ENCODE assay signal across 26 mouse cellular contexts in genomic region chr19:11949878-11950277, GRCm38 (mm10). TPM values are rescaled to one million over a fixed set of nuclear protein-coding genes. Genes with fewer than 3 reads are reported as not detected.
A peak's percentile ranks its signal among the peaks of the same experiment; 100 is the strongest.
DNase-seq lines count a peak whose midpoint lies in the region; ATAC-seq and TF ChIP-seq lines count a peak whose summit lies in the region.
"Had no signal": no experiment of that assay in that cellular context is flagged by ENCODE, and none has a peak within 500 bp of the region (broad histone marks: within the 10 kb centered on the region; RNA-seq: fewer than 3 reads in every experiment).

No protein-coding gene starts in this region.

- DNase-seq in forebrain, embryonic 11.5 days (ENCODE audit: low spot score), result peak; percentile 4
- DNase-seq in forebrain, embryonic 14.5 days (ENCODE audit: low spot score), result no peak
- DNase-seq: adrenal gland, adult 2 months; adrenal gland, postnatal 10 days; adrenal gland, postnatal 25 days; B cell, adult 2 months; cerebellum, adult 11-12 months; cerebellum, adult 2 months; cerebellum, adult 9-10 months; cerebellum, postnatal 10 days; cerebellum, postnatal 25 days; forebrain, postnatal 0 days had no signal

- WGBS in forebrain, embryonic 11.5 days, result 67% methylated on average over 1 of the region's 1 CpGs
- WGBS in forebrain, embryonic 14.5 days, result 55% methylated on average over 1 of the region's 1 CpGs
- WGBS in hindbrain, embryonic 12.5 days, result 63% methylated on average over 1 of the region's 1 CpGs

- no peak overlapping the region for H3K4me2 ChIP-seq in forebrain, embryonic 11.5 days (ENCODE audit: low read depth, low read length, severe bottlenecking)
- H3K4me2 ChIP-seq in forebrain, embryonic 14.5 days (ENCODE audit: low read length), result no peak overlapping the region
- H3K4me2 ChIP-seq in hindbrain, embryonic 12.5 days (replicated peaks), result no peak overlapping the region
- H3K4me2 ChIP-seq: embryonic facial prominence, embryonic 12.5 days; forebrain, embryonic 12.5 days; forebrain, embryonic 15.5 days had no signal

- no peaks in the 10 kb centered on the region for H3K9me3 ChIP-seq in forebrain, embryonic 11.5 days (ENCODE audit: control insufficient read depth, low read length)
- H3K9me3 ChIP-seq in forebrain, embryonic 14.5 days (replicated peaks; ENCODE audit: control insufficient read depth, low read length), result no peaks in the 10 kb centered on the region
- H3K9me3 ChIP-seq in hindbrain, embryonic 12.5 days (replicated peaks), result no peaks in the 10 kb centered on the region
- H3K9me3 ChIP-seq: embryonic facial prominence, embryonic 10.5 days; embryonic facial prominence, embryonic 12.5 days; forebrain, embryonic 12.5 days; forebrain, embryonic 15.5 days; G1E had no signal

- no peak for TF ChIP-seq CTCF in bone marrow macrophage, adult 2 months (IDR thresholded peaks at IDR 0.05; ENCODE audit: low read depth, low read length)

- no peak for ATAC-seq in forebrain, embryonic 11.5 days (replicated peaks; ENCODE audit: low FRiP score)
- ATAC-seq in forebrain, embryonic 14.5 days, result no peak
- ATAC-seq in megakaryocyte, adult 5-6 weeks (ENCODE audit: poor library complexity, severe bottlenecking), result peak; percentile 57; the same call in 1 of the 2 replicates
- 0 out of 2 replicates have a peak, but pooled peaks have one; percentile 56 for ATAC-seq in monocyte, adult 5-6 weeks (replicated peaks; ENCODE audit: insufficient number of reproducible peaks, low FRiP score, low TSS enrichment, poor library complexity, severe bottlenecking)
- ATAC-seq in megakaryocyte-erythroid progenitor cell, adult 5-6 weeks (replicated peaks; ENCODE audit: low FRiP score, low TSS enrichment, poor library complexity, severe bottlenecking), result no peak
- ATAC-seq in hindbrain, embryonic 12.5 days (ENCODE audit: low FRiP score), result no peak
- ATAC-seq: activated CD4-positive, CD25-positive, alpha-beta regulatory T cell, adult 4 months; CD4-positive, CD25-positive, alpha-beta regulatory T cell, adult 4 months; forebrain, embryonic 15.5 days; forebrain, postnatal 0 days; Patski had no signal

- no peak overlapping the region for H3K27ac ChIP-seq in forebrain, embryonic 11.5 days (ENCODE audit: low read depth, low read length)
- H3K27ac ChIP-seq in forebrain, embryonic 14.5 days (ENCODE audit: low read depth, low read length), result no peak overlapping the region
- H3K27ac ChIP-seq in bone marrow macrophage, adult 2 months (ENCODE audit: insufficient read depth, low read depth, low read length), result peak overlapping the region; percentile 43
- H3K27ac ChIP-seq in hindbrain, embryonic 12.5 days, result no peak overlapping the region
- H3K27ac ChIP-seq: embryonic facial prominence, embryonic 10.5 days; embryonic facial prominence, embryonic 12.5 days; forebrain, embryonic 12.5 days; forebrain, embryonic 15.5 days had no signal

- H3K27me3 ChIP-seq in forebrain, embryonic 11.5 days (ENCODE audit: control insufficient read depth, insufficient read depth, low read length), result no peaks in the 10 kb centered on the region
- H3K27me3 ChIP-seq in forebrain, embryonic 14.5 days (replicated peaks; ENCODE audit: control insufficient read depth, insufficient read depth, low read length), result no peaks in the 10 kb centered on the region
- no peaks in the 10 kb centered on the region for H3K27me3 ChIP-seq in hindbrain, embryonic 12.5 days
- H3K27me3 ChIP-seq: CH12.LX; embryonic facial prominence, embryonic 12.5 days; forebrain, embryonic 12.5 days; forebrain, embryonic 15.5 days; Patski had no signal

- H3K4me1 ChIP-seq in forebrain, embryonic 11.5 days (replicated peaks; ENCODE audit: control insufficient read depth, insufficient read depth, low read length), result no peaks in the 10 kb centered on the region
- H3K4me1 ChIP-seq in forebrain, embryonic 14.5 days (ENCODE audit: control insufficient read depth, insufficient read depth, low read length), result no peaks in the 10 kb centered on the region
- H3K4me1 ChIP-seq in bone marrow macrophage, adult 2 months (ENCODE audit: control insufficient read depth, insufficient read depth, low read length), result peaks cover 18% of the 10 kb centered on the region
- no peaks in the 10 kb centered on the region for H3K4me1 ChIP-seq in hindbrain, embryonic 12.5 days
- H3K4me1 ChIP-seq: embryonic facial prominence, embryonic 10.5 days; embryonic facial prominence, embryonic 12.5 days; forebrain, embryonic 12.5 days; forebrain, embryonic 15.5 days had no signal

- no peak overlapping the region for H3K4me3 ChIP-seq in forebrain, embryonic 11.5 days (ENCODE audit: low read depth, low read length)
- no peak overlapping the region for H3K4me3 ChIP-seq in forebrain, embryonic 14.5 days (ENCODE audit: low read depth, low read length)
- no peak overlapping the region for H3K4me3 ChIP-seq in bone marrow macrophage, adult 2 months (ENCODE audit: insufficient read depth, low read length)
- no peak overlapping the region for H3K4me3 ChIP-seq in hindbrain, embryonic 12.5 days
- H3K4me3 ChIP-seq: embryonic facial prominence, embryonic 10.5 days; embryonic facial prominence, embryonic 12.5 days; forebrain, embryonic 12.5 days; forebrain, embryonic 15.5 days had no signal

- TF ChIP-seq POLR2A in bone marrow macrophage, adult 2 months (IDR thresholded peaks at IDR 0.05; ENCODE audit: borderline replicate concordance, low read depth, low read length), result no peak

- no peak overlapping the region for H3K9ac ChIP-seq in forebrain, embryonic 11.5 days (ENCODE audit: low read length)
- H3K9ac ChIP-seq in forebrain, embryonic 14.5 days (ENCODE audit: low read length), result no peak overlapping the region
- H3K9ac ChIP-seq in hindbrain, embryonic 12.5 days, result no peak overlapping the region
- H3K9ac ChIP-seq: embryonic facial prominence, embryonic 12.5 days; forebrain, embryonic 12.5 days; forebrain, embryonic 15.5 days; forebrain, postnatal 0 days had no signal

- H3K36me3 ChIP-seq in forebrain, embryonic 11.5 days (ENCODE audit: control insufficient read depth, insufficient read depth, low read length), result no peaks in the 10 kb centered on the region; the same call in 1 of the 2 replicates
- H3K36me3 ChIP-seq in forebrain, embryonic 14.5 days (ENCODE audit: control insufficient read depth, insufficient read depth, low read length), result peaks cover 11% of the 10 kb centered on the region; the same call in 1 of the 2 replicates
- H3K36me3 ChIP-seq in hindbrain, embryonic 12.5 days, result peaks cover 10% of the 10 kb centered on the region

RNA-seq across cellular contexts. Expression of gene Osbp, which starts 15.9 kb away (rescaled TPM):
- polyA plus RNA-seq in forebrain, embryonic 11.5 days (2014; fragmentation: Nextera tagmentation; extraction: Ambion mirVana), result 6.1 and 6.6 TPM in 2 replicates
- 7.2 and 7.4 TPM in 2 replicates for polyA plus RNA-seq in forebrain, embryonic 14.5 days (2014; fragmentation: Nextera tagmentation; extraction: Ambion mirVana)
- polyA plus RNA-seq in bone marrow macrophage, adult 2 months (2012; ENCODE audit: insufficient read depth, insufficient read length, missing spikeins), result 32.9 and 34.7 TPM in 2 replicates
- 35.0 and 36.9 TPM in 2 replicates for total RNA-seq in megakaryocyte, adult 5-6 weeks (2015)
- total RNA-seq in megakaryocyte, adult 5-6 weeks (2017), result 42.6 and 43.3 TPM in 2 replicates
- 22.1 to 45.4 TPM (median 25.4 TPM) in 3 replicates for total RNA-seq in monocyte, adult 5-6 weeks (2017)
- 39.5 and 39.9 TPM in 2 replicates for total RNA-seq in megakaryocyte-erythroid progenitor cell, adult 5-6 weeks (2014; fragmentation: Nextera tagmentation)
- 28.8 and 29.0 TPM in 2 replicates for total RNA-seq in megakaryocyte-erythroid progenitor cell, adult 5-6 weeks (2017)
- polyA plus RNA-seq in hindbrain, embryonic 12.5 days (2016; fragmentation: Nextera tagmentation; extraction: Ambion mirVana), result 5.4 and 5.5 TPM in 2 replicates

RNA-seq across cellular contexts. Expression of gene Patl1, which starts 37.7 kb away (rescaled TPM):
- 33.0 and 35.5 TPM in 2 replicates for polyA plus RNA-seq in forebrain, embryonic 11.5 days (2014; fragmentation: Nextera tagmentation; extraction: Ambion mirVana)
- polyA plus RNA-seq in forebrain, embryonic 14.5 days (2014; fragmentation: Nextera tagmentation; extraction: Ambion mirVana), result 16.1 and 21.2 TPM in 2 replicates
- 26.7 and 31.3 TPM in 2 replicates for polyA plus RNA-seq in bone marrow macrophage, adult 2 months (2012; ENCODE audit: insufficient read depth, insufficient read length, missing spikeins)
- total RNA-seq in megakaryocyte, adult 5-6 weeks (2015), result 45.5 and 48.7 TPM in 2 replicates
- 20.3 and 26.1 TPM in 2 replicates for total RNA-seq in megakaryocyte, adult 5-6 weeks (2017)
- total RNA-seq in monocyte, adult 5-6 weeks (2017), result 15.1 to 24.9 TPM (median 16.0 TPM) in 3 replicates
- total RNA-seq in megakaryocyte-erythroid progenitor cell, adult 5-6 weeks (2014; fragmentation: Nextera tagmentation), result 21.1 and 28.6 TPM in 2 replicates
- 10.4 and 11.0 TPM in 2 replicates for total RNA-seq in megakaryocyte-erythroid progenitor cell, adult 5-6 weeks (2017)
- 23.9 and 24.0 TPM in 2 replicates for polyA plus RNA-seq in hindbrain, embryonic 12.5 days (2016; fragmentation: Nextera tagmentation; extraction: Ambion mirVana)

Comparison
In these comparisons a context has a peak if more than half of its experiments do, and no peak if none do; other contexts are left out.
1. ATAC-seq: peak in megakaryocyte, adult 5-6 weeks (single experiment) and monocyte, adult 5-6 weeks (single experiment); none in forebrain, embryonic 11.5 days (single experiment), forebrain, embryonic 14.5 days (single experiment), megakaryocyte-erythroid progenitor cell, adult 5-6 weeks (single experiment) and hindbrain, embryonic 12.5 days (single experiment).